Mouse (Mus musculus): ENCODE measurements around the gene Sertm1. TPM values are rescaled to one million over a fixed set of nuclear protein-coding genes. Genes with fewer than 3 reads are reported as not detected.

The Sertm1 gene
- total RNA-seq (2021) = 10 to 100 TPM; 68.4 to 72.6 TPM
- long read RNA-seq, experiment 1, partial matches to known transcripts = 0 of 23 reads
- long read RNA-seq, experiment 1, other reads (novel, unspliced or antisense) = 19 of 23 reads
- long read RNA-seq, experiment 2, partial matches to known transcripts = 1 of 14 reads
- long read RNA-seq, experiment 2, other reads (novel, unspliced or antisense) = 10 of 14 reads

- DNase-seq (ENCODE audit: low spot score in 2 of 2) = peak; percentile 73 to 83
Observed at GRCm38 (mm10) chr3:54915643-54916071, at the start of gene Sertm1. TSS of gene Sertm1 (minus strand) at chr3:54915887.

GRCm38 (mm10) chr3:54964948-54965506 lies 49.3 kb upstream of the Sertm1 start:
- DNase-seq (ENCODE audit: low spot score in 2 of 2) = no peak

GRCm38 (mm10) chr3:54943067-54943810 lies 27.6 kb upstream of the Sertm1 start:
- no peak for DNase-seq (ENCODE audit: low spot score in 2 of 2)

- no peak for DNase-seq (ENCODE audit: low spot score in 2 of 2)
Observed at GRCm38 (mm10) chr3:54934535-54934934, 18.8 kb upstream of the Sertm1 start.

GRCm38 (mm10) chr3:54932599-54932998 lies 16.9 kb upstream of the Sertm1 start:
- no peak for DNase-seq (ENCODE audit: low spot score in 2 of 2)

GRCm38 (mm10) chr3:54920425-54920824 lies 4.7 kb upstream of the Sertm1 start:
- DNase-seq (ENCODE audit: low spot score in 2 of 2) = no peak

GRCm38 (mm10) chr3:54914845-54915642 lies 643 bp downstream of the Sertm1 start:
- DNase-seq (ENCODE audit: low spot score in 2 of 2) = no peak

GRCm38 (mm10) chr3:54908878-54909277 lies 6.8 kb downstream of the Sertm1 start:
- DNase-seq (ENCODE audit: low spot score in 2 of 2) = no peak

GRCm38 (mm10) chr3:54897974-54898373 lies 17.7 kb downstream of the Sertm1 start:
- DNase-seq (ENCODE audit: low spot score in 2 of 2) = no peak

- DNase-seq (ENCODE audit: low spot score in 2 of 2) = no peak
Observed at GRCm38 (mm10) chr3:54894891-54895290, 20.8 kb downstream of the Sertm1 start.

GRCm38 (mm10) chr3:54892218-54892617 lies 23.5 kb downstream of the Sertm1 start:
- no peak for DNase-seq (ENCODE audit: low spot score in 2 of 2)

GRCm38 (mm10) chr3:54886501-54886900 lies 29.2 kb downstream of the Sertm1 start:
- DNase-seq (ENCODE audit: low spot score in 2 of 2) = no peak

Other genes starting within 250 kb of the Sertm1 start
- gene Supt20, start 223.1 kb downstream of the Sertm1 start, total RNA-seq (2021) = 10 to 100 TPM; 48.8 to 50.7 TPM
- not detected for gene Gm21958, start 201.5 kb downstream of the Sertm1 start, total RNA-seq (2021)
- 10 to 100 TPM; 24.7 to 28.0 TPM for gene Exosc8, start 180.5 kb downstream of the Sertm1 start, total RNA-seq (2021)
- 10 to 100 TPM; 23.1 to 23.4 TPM for gene Alg5, start 180.3 kb downstream of the Sertm1 start, total RNA-seq (2021)
- gene Smad9, start 160.3 kb downstream of the Sertm1 start, total RNA-seq (2021) = 1 to 10 TPM; 5.4 to 5.7 TPM
- gene Rfxap, start 108.1 kb downstream of the Sertm1 start, total RNA-seq (2021) = 10 to 100 TPM; 56.9 to 59.2 TPM
- 1 to 10 TPM; 2.2 to 3.7 TPM for gene Ccna1, start 139.6 kb upstream of the Sertm1 start, total RNA-seq (2021)
- gene Spg20, start 196.2 kb upstream of the Sertm1 start, total RNA-seq (2021) = 10 to 100 TPM; 24.6 to 27.0 TPM
- gene Ccdc169, start 221.5 kb upstream of the Sertm1 start, total RNA-seq (2021) = not detected

All from layer of hippocampus, postnatal 14 days (tissue).